Mouse (Mus musculus): ENCODE data around the gene Adgrf3.

Gene Adgrf3

GRCm38 (mm10) chr5:30202221-30202620 is 3.3 kb downstream of the Adgrf3 start:
- CTCF ChIA-PET: no interaction called here

DNA sequence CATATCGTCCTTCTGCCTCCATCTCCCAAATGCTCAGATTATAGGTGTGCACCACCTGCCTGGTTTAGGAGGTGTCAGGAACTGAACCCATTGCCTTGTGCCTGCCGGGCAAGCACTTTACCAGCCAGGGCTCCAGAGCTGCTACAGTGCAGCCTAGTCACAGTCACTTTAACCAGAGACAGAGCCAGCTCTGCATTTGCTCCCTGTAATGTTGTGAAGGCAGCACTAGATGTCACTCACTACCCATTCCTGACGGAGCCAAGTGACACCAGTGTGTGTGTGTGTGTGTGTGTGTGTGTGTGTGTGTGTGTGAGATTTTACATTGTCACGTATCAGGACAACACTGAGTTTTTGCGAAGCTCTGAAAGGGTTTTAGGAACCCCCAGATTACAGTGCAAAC is 4.0 kb downstream of the Adgrf3 start:
- CTCF ChIA-PET: no interaction called here

DNA sequence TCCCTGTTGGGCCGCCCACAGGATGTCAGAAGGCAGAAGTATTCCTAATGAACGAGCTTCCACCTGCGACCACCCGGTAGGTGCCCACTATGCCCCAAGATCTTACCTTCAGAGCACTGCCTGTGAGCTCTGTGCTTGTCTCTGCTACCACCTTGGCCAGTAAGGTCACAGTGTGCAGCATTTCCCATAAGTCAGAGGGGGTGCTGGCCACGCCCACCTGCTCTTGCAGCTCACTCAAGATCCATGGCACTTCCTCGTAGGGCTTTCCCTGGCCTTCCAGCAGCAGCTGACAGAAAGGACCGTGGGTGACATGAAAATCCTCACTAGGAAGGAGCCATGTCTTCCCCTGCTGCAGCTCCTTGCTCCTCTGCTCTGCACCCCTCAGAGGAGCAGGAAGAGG is 7.3 kb downstream of the Adgrf3 start:
- CTCF ChIA-PET: no interaction called here

GRCm38 (mm10) chr5:30195340-30195739 is 10.2 kb downstream of the Adgrf3 start:
- CTCF ChIA-PET: no interaction called here

DNA sequence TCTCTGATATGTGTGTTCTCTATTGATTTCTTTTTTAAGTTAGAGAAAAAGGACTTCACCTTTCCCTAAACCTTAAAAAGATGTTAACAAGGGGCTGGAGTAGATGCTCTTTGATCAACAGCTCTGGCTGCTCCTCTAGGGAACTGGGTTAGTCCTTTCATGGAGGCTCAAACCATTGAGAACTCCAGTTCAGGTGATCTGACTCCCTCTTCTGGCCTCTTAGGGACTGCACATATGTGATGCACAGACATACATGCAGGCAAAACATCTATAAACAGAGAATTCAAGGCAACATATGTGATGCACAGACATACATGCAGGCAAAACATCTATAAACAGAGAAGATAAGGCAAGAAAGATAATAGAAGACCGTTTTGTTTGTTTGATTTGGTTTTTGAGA is 13.1 kb downstream of the Adgrf3 start:
- CTCF ChIA-PET: no interaction called here

DNA sequence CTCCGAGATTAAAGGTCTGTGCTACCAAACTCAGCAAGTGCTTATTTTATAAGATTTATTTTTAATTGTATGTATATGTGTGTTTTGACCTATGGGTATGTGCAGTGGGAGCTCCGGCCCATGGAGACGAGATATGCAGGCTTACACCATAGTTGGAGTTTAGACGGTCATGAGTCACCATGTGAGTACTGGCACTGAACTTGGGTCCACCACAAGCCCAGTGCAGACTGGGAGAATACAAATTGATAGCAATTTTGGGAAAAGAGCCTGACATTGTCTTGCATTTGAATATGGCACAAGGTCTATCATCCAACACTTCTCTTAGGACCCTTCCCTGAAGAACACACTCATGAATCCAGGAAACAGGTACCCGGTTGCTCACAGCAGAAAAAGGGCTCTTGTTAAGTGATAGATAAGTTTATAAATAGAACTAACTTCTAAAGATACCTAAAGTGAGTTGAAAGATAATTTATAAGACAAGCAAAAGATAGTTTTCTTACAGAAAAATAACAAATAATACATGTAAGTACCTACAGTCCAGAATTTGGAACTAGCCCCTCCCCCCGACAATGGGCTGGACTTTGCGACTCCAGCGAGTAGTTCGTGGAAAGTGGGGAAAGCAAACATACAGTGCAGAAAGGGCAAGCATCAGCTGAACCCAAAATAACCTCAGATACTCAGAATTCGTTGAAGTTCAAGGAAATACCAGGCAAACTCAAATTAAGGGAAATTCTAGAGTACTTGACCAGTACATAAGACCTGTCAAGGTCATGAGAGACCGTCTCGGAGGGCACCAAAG is 17.6 kb downstream of the Adgrf3 start:
- CTCF ChIA-PET: no interaction called here

DNA sequence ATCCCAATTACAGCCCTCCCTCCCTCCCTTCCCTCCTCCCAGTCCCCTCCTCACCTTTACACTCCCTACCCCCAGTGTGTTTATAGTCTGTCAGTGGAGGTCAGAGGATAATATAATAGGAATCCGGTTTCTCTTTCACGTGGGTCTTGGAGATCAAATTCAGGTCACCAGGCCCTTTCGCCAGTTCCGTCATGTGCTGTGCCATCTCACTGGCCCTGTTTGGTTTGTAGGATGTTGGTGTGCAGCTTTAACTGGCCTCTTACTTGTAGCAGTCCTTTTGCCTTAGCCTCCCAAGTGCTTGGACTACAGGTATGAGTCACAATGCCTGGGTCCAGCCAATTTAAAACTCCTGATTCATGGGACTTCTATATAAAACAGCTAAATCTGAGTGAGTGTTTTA is 29.7 kb downstream of the Adgrf3 start:
- CTCF ChIA-PET: no interaction called here

DNA sequence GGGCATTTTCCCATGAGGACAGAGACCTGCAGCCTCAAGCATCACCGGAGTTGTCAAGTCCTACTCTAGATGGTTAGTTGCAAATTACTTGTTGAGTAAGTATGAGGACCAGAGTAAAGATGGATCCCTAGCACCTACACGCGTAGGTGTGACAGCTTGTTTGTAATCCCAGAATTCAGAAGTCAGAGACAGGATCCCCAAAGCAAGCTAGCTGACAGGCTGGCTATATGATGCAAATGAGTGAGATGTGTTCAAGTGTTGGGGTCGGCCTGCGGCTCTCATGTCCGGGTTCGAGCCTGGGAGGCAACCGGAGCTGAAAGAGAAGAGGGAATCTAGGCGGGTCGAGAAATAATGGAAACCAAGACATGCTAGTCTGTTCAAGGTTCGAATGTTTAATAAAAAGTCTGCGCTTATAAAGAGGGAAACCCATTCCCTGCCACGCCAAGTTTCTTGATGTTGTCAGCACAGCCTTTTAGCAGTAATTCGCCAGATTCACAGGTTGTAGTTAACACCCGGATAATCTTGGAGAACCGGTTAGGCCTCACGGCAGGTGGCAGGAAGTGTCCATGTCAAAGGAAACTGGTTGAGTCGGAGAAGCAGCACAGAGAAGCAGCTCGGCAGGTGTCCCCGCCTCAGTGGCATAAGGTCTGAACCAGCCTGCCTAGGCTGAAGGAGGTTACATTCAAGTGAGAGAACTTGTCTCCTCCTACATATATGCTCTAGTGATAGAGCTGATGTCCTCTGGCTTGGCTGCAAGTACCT is 32.4 kb downstream of the Adgrf3 start:
- CTCF ChIA-PET: no interaction called here

DNA sequence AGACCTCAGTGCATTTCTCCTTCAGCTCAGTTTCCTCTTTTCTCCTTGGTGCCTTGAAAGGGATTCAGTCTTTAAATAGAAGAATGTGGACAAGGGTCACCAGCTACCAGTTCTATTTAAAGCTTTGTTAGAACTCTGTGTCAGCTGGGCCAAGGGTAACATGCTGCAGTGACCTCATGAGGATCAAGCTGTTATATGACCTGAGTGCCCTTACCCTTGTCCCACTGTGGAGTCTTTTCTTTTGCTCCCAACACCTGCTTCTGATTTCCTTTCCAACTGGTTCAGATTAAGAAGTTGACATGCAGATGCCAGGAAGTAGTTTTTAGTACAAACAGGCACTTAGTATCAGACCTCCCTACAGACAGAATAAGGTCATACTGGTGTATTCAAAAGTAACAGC is 33.4 kb downstream of the Adgrf3 start:
- CTCF ChIA-PET: no interaction called here

GRCm38 (mm10) chr5:30170303-30170940 is 35.1 kb downstream of the Adgrf3 start:
- CTCF ChIA-PET: interaction anchor here (0.7 kb wide), 1 partner anchor 39 kb away, joined by 6 read pairs; no protein-coding TSS in a partner anchor

DNA sequence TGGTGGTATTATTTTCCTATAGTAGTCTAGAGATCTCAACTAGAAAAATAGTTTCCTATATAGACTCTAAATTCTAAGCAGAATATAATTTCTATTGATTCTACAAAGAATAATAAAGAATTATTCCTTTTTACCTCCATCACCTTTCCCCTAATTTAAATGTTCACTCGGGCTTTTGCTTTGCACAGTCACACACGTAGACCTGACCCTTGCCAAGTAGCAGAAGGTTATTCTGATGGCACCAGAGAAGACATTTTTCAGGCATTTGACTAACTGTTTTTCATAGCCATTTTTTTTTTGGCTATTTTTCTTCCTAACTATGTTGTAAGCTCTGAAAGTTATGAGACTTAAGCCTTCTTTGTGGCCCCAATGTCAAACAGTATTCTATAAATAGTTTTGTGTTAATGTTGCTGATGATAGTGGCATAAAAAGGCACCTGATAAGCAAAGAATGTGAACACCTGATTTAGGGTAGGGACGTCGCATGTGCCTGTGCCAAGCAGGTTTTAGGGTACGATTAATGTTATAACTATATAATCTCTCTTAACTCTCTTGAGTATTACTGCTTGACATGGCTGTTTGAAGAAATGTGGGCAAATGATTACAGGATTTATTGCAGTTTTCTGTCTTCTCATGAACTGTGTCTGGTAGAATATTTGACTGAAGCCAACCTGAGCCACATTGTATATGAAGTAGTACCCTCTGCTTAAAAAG is 40.1 kb downstream of the Adgrf3 start:
- CTCF ChIA-PET: no interaction called here

- CTCF ChIA-PET: interaction anchor here (0.6 kb wide), 1 partner anchor 19 kb away, joined by 3 read pairs; no protein-coding TSS in a partner anchor
Observed at GRCm38 (mm10) chr5:30162339-30162738, 43.2 kb downstream of the Adgrf3 start.

GRCm38 (mm10) chr5:30161836-30162235 is 43.7 kb downstream of the Adgrf3 start:
- CTCF ChIA-PET: interaction anchor here (0.6 kb wide), 2 partner anchors 19 to 473 kb away, joined by 3 read pairs; no protein-coding TSS in a partner anchor

GRCm38 (mm10) chr5:30159601-30160000 is 45.9 kb downstream of the Adgrf3 start:
- CTCF ChIA-PET: no interaction called here

DNA sequence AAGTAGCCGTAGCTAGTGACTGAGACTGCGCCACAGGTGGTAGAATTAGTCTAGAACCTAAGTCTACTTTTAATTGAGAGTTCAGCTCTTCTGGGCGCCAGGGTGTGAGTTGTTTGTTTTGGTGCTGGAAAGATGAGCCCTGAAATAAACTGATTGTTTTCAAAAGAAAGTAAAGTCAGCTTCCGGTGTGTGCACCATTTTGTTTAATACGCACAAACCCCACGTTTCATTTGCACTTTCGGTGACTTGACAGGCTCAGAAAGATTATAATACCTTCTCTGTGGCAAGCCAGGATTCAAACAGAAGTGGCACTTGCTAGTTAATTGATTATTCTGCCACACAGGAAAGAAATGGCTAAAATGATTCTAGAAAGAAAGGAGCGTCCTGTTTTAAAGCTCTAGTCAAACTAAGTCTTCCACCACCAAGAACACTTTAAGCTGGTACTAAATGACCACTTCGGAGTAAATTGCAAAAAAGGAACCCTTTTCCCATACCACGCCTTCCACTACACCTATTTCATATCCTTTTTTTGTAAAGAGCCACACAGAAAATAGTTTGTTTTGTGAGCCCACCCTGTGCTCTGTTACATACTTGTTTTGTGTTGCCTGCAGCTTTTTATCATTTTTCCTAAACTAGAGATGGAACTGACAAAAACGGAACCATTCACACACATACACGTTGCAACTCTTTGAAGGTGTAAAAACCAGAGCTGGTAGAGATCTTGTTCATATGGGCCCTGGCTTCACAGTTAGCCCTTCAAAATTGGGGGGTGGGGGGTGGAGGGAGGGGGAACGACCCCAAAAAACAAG is 49.5 kb downstream of the Adgrf3 start:
- CTCF ChIA-PET: interaction anchor here (0.8 kb wide), 1 partner anchor 89 kb away, joined by 11 read pairs; no protein-coding TSS in a partner anchor

- CTCF ChIA-PET: no interaction called here
Observed at GRCm38 (mm10) chr5:30155395-30155792, 50.1 kb downstream of the Adgrf3 start.

DNA sequence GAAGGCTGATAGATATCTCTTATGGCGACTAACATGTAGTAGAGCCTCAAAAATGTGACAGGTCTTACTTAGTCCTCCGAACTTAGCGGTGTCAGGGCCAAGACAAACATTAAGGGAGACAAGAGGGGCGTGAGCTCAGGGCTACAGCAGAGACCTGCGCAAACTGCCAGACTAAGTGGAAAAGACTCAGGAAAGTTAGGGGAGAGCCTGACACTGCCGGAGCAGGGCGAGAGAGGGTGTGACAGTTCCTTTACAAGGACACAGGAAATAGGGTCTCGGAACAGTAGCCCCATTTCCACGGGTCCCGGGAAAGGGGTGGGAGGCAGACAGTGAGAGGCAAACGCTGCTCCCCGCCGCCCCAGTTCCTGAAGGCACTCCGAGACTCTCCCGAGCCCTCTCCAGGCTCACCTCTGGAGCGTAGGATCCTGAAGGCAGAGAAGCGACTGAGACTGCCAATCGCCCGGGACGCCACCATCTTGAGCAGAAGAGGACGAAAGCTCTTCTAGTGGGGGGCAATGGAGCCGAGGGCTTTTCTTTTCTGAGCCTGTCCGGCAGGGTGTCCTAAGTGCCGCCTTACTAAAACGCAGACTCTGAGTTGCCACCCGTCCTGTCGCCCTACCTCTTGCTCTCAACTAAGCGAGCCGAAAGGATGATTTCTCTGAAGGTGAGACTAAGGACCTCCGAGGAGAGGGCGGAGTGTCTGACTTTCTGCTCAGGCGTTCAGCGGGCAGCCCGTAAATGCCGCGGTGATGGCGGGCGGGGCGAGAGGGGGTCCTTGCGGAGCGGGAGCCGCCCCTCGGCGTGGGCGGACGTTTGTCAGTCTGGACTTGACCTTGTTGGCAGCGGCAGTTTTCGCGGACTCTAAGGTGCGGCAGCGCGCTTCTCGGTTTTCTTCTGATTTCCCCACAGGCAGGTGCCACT is 50.8 kb downstream of the Adgrf3 start, which contains the start of the genes Hadha and Hadhb:
TSS of gene Hadha (minus strand) at position 689 of the 921 bp plus-strand sequence.
TSS of gene Hadhb (plus strand) at position 775 of the 921 bp plus-strand sequence.
- CTCF ChIA-PET: no interaction called here

DNA sequence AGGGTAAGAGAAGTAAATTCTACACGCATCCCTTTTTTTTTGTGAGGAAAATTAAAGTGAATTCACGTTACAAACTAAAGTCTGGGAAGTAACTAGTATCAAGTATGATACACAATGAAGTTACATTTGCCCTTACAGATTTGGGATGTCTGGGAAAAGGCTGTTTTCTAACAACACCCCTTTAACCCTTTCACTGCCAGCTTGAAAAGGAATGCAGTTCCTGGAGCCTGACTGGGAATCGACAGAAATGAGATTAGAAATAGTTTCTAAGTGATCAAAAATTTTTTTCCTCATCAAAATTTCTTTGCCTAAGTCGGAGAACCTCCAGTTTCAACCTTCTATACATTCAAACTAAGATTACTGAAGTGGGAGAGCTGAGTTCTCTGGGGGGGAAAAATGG is 51.5 kb downstream of the Adgrf3 start:
- CTCF ChIA-PET: no interaction called here

GRCm38 (mm10) chr5:30153222-30153621 is 52.3 kb downstream of the Adgrf3 start:
- CTCF ChIA-PET: no interaction called here

DNA sequence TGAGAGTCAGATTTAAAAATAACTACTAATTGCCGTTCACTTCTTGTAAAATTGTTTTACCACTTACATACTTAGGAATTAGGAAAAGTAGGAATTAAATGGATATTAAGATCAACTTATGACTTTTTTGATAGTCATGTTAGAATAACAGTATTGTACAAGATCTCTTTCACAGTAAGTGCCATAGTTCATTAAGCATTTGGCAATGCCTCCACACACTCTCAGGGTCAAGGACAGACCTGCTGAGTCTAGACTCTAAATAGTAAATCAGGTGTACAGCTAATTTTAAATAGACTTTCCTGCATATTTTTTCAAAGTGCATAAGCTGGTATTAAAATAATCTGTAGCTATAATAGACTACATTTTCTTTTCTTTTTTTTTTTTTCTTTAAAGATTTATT is 53.1 kb downstream of the Adgrf3 start:
- CTCF ChIA-PET: no interaction called here

Measured in spleen, embryonic (tissue).